Mouse (Mus musculus): Measurements from ENCODE around the gene Lamp2.

DNA sequence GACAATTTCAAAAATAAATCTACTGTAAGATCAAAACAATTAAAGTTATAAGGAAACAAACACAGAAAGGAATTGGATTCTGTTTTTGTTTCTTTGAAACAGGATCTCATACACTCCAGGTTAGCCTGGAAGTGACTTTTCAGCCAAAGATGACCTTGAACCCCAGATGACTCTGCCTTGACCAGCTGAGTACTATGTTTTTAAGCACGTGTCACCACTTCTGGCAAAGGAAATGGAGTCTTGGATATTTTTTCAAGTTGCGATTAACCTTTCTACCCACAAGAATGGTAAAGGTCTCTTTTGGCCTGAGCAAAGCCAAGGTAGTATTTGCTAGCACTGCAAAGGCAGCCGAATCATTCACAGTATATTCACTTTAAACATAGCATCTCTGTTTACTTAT is 33.2 kb downstream of the Lamp2 start:
- TF ChIP-seq CTCF (conservative IDR thresholded peaks at IDR 0.05; ENCODE audit: low read length) (no peak), NANOG (IDR thresholded peaks at IDR 0.05; ENCODE audit: borderline replicate concordance, low read length) (no peak)

Measured in E14TG2a.4 (cell line).